10 mouse cellular contexts compared by ENCODE assay signal in genomic region chr14:56365292-56365691, GRCm38 (mm10). TPM values are rescaled to one million over a fixed set of nuclear protein-coding genes. Genes with fewer than 3 reads are reported as not detected.
A peak's percentile ranks its signal among the peaks of the same experiment; 100 is the strongest.
DNase-seq lines count a peak whose midpoint lies in the region; ATAC-seq and TF ChIP-seq lines count a peak whose summit lies in the region.
"Had no signal": no experiment of that assay in that cellular context is flagged by ENCODE, and none has a peak within 500 bp of the region (broad histone marks: within the 10 kb centered on the region; RNA-seq: fewer than 3 reads in every experiment).

No protein-coding gene starts in this region.

- TF ChIP-seq CTCF in kidney, adult 2 months (conservative IDR thresholded peaks at IDR 0.05; ENCODE audit: insufficient read depth, insufficient read length, low read depth, low read length), result no peak

- H3K36me3 ChIP-seq in kidney, adult 2 months (ENCODE audit: control insufficient read depth, insufficient read depth, low read length), result no peaks in the 10 kb centered on the region
- H3K36me3 ChIP-seq in embryonic facial prominence, embryonic 11.5 days (replicated peaks; ENCODE audit: control insufficient read depth, insufficient read depth, low read depth, low read length), result no peaks in the 10 kb centered on the region
- no peaks in the 10 kb centered on the region for H3K36me3 ChIP-seq in hindbrain, embryonic 15.5 days
- no peaks in the 10 kb centered on the region for H3K36me3 ChIP-seq in midbrain, embryonic 13.5 days

- no peaks in the 10 kb centered on the region for H3K9me3 ChIP-seq in embryonic facial prominence, embryonic 11.5 days (replicated peaks; ENCODE audit: control insufficient read depth, low read length)
- no peaks in the 10 kb centered on the region for H3K9me3 ChIP-seq in hindbrain, embryonic 15.5 days
- no peaks in the 10 kb centered on the region for H3K9me3 ChIP-seq in midbrain, embryonic 13.5 days

- TF ChIP-seq POLR2A in kidney, adult 2 months (IDR thresholded peaks at IDR 0.05; ENCODE audit: low read depth, low read length), result no peak

- no peak overlapping the region for H3K9ac ChIP-seq in embryonic facial prominence, embryonic 11.5 days (replicated peaks; ENCODE audit: low read length)
- H3K9ac ChIP-seq in hindbrain, embryonic 15.5 days, result peak overlapping the region; percentile 39
- peak overlapping the region; percentile 36 for H3K9ac ChIP-seq in midbrain, embryonic 13.5 days (replicated peaks)

- no peaks in the 10 kb centered on the region for H3K27me3 ChIP-seq in kidney, adult 2 months (replicated peaks; ENCODE audit: control insufficient read depth, insufficient read depth, low read length)
- H3K27me3 ChIP-seq in embryonic facial prominence, embryonic 11.5 days (ENCODE audit: control insufficient read depth, insufficient read depth, low read length), result peaks cover 32% of the 10 kb centered on the region
- peaks cover 50% of the 10 kb centered on the region for H3K27me3 ChIP-seq in hindbrain, embryonic 15.5 days
- peaks cover 58% of the 10 kb centered on the region for H3K27me3 ChIP-seq in midbrain, embryonic 13.5 days

- WGBS in kidney, adult 2 months, result 25% methylated on average over 8 of the region's 8 CpGs
- WGBS in embryonic facial prominence, embryonic 11.5 days, result 31% methylated on average over 8 of the region's 8 CpGs
- 40% methylated on average over 8 of the region's 8 CpGs for WGBS in hindbrain, embryonic 15.5 days
- WGBS in midbrain, embryonic 13.5 days, result 33% methylated on average over 8 of the region's 8 CpGs

- H3K4me3 ChIP-seq in kidney, adult 2 months (ENCODE audit: insufficient read depth, low read depth, low read length), result 0 out of 2 replicates have a peak overlapping the region, but pooled peaks have one; percentile 6
- H3K4me3 ChIP-seq in embryonic facial prominence, embryonic 11.5 days (ENCODE audit: low read depth, low read length), result peak overlapping the region; percentile 36
- H3K4me3 ChIP-seq in hindbrain, embryonic 15.5 days, result peak overlapping the region; percentile 48
- H3K4me3 ChIP-seq in midbrain, embryonic 13.5 days (replicated peaks), result peak overlapping the region; percentile 44

- H3K27ac ChIP-seq in kidney, adult 2 months (ENCODE audit: insufficient read depth, low read depth, low read length), result no peak overlapping the region
- no peak overlapping the region for H3K27ac ChIP-seq in embryonic facial prominence, embryonic 11.5 days (replicated peaks; ENCODE audit: low read depth, low read length)
- no peak overlapping the region for H3K27ac ChIP-seq in hindbrain, embryonic 15.5 days (replicated peaks)
- H3K27ac ChIP-seq in midbrain, embryonic 13.5 days, result no peak overlapping the region

- no peaks in the 10 kb centered on the region; the same call in 1 of the 2 replicates for H3K4me1 ChIP-seq in kidney, adult 2 months (ENCODE audit: control insufficient read depth, insufficient read depth, low read length)
- no peaks in the 10 kb centered on the region for H3K4me1 ChIP-seq in embryonic facial prominence, embryonic 11.5 days (ENCODE audit: control insufficient read depth, insufficient read depth, low read length)
- H3K4me1 ChIP-seq in hindbrain, embryonic 15.5 days (replicated peaks), result peaks cover 12% of the 10 kb centered on the region; the same call in 1 of the 2 replicates
- H3K4me1 ChIP-seq in midbrain, embryonic 13.5 days (replicated peaks), result peaks cover 6% of the 10 kb centered on the region

- H3K4me2 ChIP-seq in embryonic facial prominence, embryonic 11.5 days (ENCODE audit: low read depth, low read length), result peak overlapping the region; percentile 76
- H3K4me2 ChIP-seq in hindbrain, embryonic 15.5 days, result peak overlapping the region; percentile 90
- H3K4me2 ChIP-seq in midbrain, embryonic 13.5 days (replicated peaks), result peak overlapping the region; percentile 69

- DNase-seq in kidney, adult 2 months, result no peak
- no peak for DNase-seq in kidney, postnatal 4 days
- DNase-seq in embryonic facial prominence, embryonic 11.5 days (ENCODE audit: low spot score), result no peak
- DNase-seq in right cerebral cortex, adult 18-20 months, result no peak
- no peak for DNase-seq in frontal cortex, postnatal 25 days (ENCODE audit: low spot score in 2 of 2)
- no peak for DNase-seq in left cerebral cortex, adult 9 months (ENCODE audit: low spot score in 2 of 2)
- DNase-seq: thymus, postnatal 25 days had no signal

- no peak for ATAC-seq in embryonic facial prominence, embryonic 11.5 days (replicated peaks; ENCODE audit: insufficient number of reproducible peaks, low FRiP score, low TSS enrichment, low read depth)
- ATAC-seq in hindbrain, embryonic 15.5 days (ENCODE audit: low FRiP score, low read depth), result no peak
- ATAC-seq in midbrain, embryonic 13.5 days, result no peak

RNA-seq across cellular contexts. Expression of gene Atp12a, which starts 0.4 kb away (rescaled TPM):
- polyA plus RNA-seq in kidney, adult 2 months (2012; rRNA removed), result 0.22 and 0.25 TPM in 2 replicates
- polyA plus RNA-seq in embryonic facial prominence, embryonic 11.5 days (2014; fragmentation: Nextera tagmentation; extraction: Ambion mirVana), result 0.13 TPM in 1 of 2 replicates, not detected in the other
- 0.18 and 0.25 TPM in 2 replicates for polyA plus RNA-seq in hindbrain, embryonic 15.5 days (2015; fragmentation: Nextera tagmentation; extraction: Ambion mirVana)
- polyA plus RNA-seq in midbrain, embryonic 13.5 days (2015; fragmentation: Nextera tagmentation; extraction: Ambion mirVana), result 0.05 TPM in 1 of 2 replicates, not detected in the other

RNA-seq across cellular contexts. Expression of gene Rnf17, which starts 37.1 kb away (rescaled TPM):
- 0.05 TPM in 1 of 2 replicates, not detected in the other for polyA plus RNA-seq in kidney, adult 2 months (2012; rRNA removed)
- 1.3 and 2.6 TPM in 2 replicates for polyA plus RNA-seq in embryonic facial prominence, embryonic 11.5 days (2014; fragmentation: Nextera tagmentation; extraction: Ambion mirVana)
- polyA plus RNA-seq in hindbrain, embryonic 15.5 days (2015; fragmentation: Nextera tagmentation; extraction: Ambion mirVana), result 1.3 and 1.6 TPM in 2 replicates
- polyA plus RNA-seq in midbrain, embryonic 13.5 days (2015; fragmentation: Nextera tagmentation; extraction: Ambion mirVana), result 1.3 and 1.7 TPM in 2 replicates
- polyA plus RNA-seq: large intestine, adult 2 months had no signal
